Mouse (Mus musculus): ENCODE results near the gene Hs2st1. TPM values are rescaled to one million over a fixed set of nuclear protein-coding genes. Genes with fewer than 3 reads are reported as not detected.

Hs2st1 gene
- polyA plus RNA-seq, 1 experiment, result 5.2 TPM

DNA sequence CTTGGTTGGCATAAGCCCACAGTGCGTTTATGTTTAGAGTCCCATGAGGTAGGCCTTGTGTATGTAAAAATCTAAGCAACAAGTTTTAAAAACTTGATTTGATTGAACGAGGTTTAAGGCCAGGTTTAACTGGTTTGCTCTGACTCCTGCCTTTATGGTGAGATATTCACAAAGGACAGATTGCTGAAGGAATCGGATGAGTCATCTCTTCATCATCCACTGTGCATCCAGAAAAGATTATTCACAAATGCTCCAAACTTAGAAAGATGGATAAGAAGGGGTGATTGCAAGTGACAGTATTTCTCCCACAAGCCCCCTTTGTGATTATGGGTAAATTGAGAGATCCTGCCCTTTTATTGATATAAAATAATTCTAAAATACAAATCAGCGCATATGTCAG lies 8.9 kb upstream of the Hs2st1 start:
- H3K36me3 ChIP-seq (ENCODE audit: control insufficient read depth, insufficient read depth, low read length), result no peaks in the 10 kb centered on the region
- H3K4me1 ChIP-seq (ENCODE audit: control insufficient read depth, insufficient read depth, low read length), result peaks cover 11% of the 10 kb centered on the region; the same call in 1 of the 2 replicates
- no peak overlapping the region for H3K27ac ChIP-seq (ENCODE audit: insufficient read depth, low read depth, low read length)
- 91% methylated on average over 4 of the region's 4 CpGs for WGBS
- no peaks in the 10 kb centered on the region for H3K27me3 ChIP-seq (replicated peaks; ENCODE audit: control insufficient read depth, insufficient read depth, low read length)
- no peak for DNase-seq
- H3K4me3 ChIP-seq (ENCODE audit: insufficient read depth, low read depth, low read length), result no peak overlapping the region
- TF ChIP-seq POLR2A (IDR thresholded peaks at IDR 0.05; ENCODE audit: low read depth, low read length) (no peak), CTCF (conservative IDR thresholded peaks at IDR 0.05; ENCODE audit: insufficient read depth, insufficient read length, low read depth, low read length) (no peak)

DNA sequence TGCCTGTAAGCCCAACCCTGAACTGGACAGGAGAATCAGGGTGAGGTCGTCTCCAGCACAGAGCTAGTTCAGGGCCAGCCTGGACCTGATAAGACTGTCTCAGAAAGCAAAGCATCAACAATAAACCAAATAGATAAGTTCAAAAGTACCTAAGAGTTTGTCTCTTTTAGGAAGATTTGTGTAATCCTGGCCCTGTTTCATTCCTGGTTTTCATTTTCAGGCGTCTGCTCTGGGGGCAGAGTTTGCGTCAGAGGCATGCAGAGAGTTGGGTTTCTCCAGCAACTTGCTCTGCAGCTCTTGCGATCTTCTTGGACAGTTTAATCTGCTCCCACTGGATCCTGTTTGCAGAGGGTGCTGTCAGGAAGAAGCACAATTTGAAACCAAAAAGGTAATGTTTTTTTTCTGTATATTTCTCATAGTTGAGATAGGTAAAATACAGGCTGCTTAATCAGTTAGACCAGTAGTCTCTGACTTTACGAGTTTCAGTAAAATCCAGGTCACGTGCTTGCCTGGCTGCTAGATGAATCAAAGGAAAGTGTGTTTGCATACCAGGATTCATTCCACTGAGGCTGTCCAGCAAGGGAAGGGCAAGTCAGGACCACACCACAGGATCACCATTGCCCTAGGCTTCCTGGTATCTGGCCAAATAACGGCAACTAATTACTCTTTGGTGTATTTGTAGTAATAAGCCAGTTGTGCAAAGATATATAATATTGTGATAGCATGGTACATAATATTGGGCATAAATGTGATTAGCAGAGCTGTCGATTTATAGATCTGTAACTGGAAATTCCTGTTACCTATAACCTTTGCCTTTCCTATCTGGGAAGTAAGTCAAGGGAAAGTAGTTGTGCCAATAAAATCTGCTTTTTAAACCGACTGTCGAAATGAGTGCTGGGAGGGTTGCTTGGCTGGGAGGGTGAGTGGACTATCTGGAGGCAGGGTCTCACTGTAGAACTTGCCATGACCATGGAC lies 7.7 kb upstream of the Hs2st1 start:
- no peaks in the 10 kb centered on the region for H3K27me3 ChIP-seq (replicated peaks; ENCODE audit: control insufficient read depth, insufficient read depth, low read length)
- no peak overlapping the region for H3K4me3 ChIP-seq (ENCODE audit: insufficient read depth, low read depth, low read length)
- H3K36me3 ChIP-seq (ENCODE audit: control insufficient read depth, insufficient read depth, low read length), result no peaks in the 10 kb centered on the region; the same call in 1 of the 2 replicates
- H3K27ac ChIP-seq (ENCODE audit: insufficient read depth, low read depth, low read length), result no peak overlapping the region
- DNase-seq, result peak; percentile 13
- WGBS, result 65% methylated on average over 10 of the region's 10 CpGs
- TF ChIP-seq CTCF (conservative IDR thresholded peaks at IDR 0.05; ENCODE audit: insufficient read depth, insufficient read length, low read depth, low read length) (no peak), POLR2A (IDR thresholded peaks at IDR 0.05; ENCODE audit: low read depth, low read length) (no peak)
- H3K4me1 ChIP-seq (ENCODE audit: control insufficient read depth, insufficient read depth, low read length), result peaks cover 6% of the 10 kb centered on the region; the same call in 1 of the 2 replicates

DNA sequence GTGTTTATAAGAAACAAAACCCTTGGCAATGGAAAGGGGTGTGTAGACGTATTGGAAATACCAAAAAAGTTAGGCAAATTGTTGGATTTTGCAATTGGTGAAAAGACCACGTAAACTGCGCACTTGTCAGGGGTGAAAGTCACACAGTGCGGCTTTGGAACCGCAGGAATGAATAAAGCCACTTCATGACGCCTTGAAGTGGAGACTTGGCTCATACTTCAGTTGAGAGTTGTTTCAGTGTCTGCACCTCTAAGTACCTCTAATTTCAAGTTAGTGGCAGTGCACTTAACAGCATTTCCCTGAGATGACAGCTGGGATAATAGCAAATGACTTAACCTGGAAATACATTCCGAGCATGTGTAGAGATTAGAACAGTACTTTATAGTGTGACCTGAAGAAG lies 4.3 kb upstream of the Hs2st1 start:
- Histone ChIP-seq H3K4me3 (ENCODE audit: insufficient read depth, low read depth, low read length) (no peak overlapping the region), H3K27ac (ENCODE audit: insufficient read depth, low read depth, low read length) (no peak overlapping the region), H3K4me1 (ENCODE audit: control insufficient read depth, insufficient read depth, low read length) (peaks cover 4% of the 10 kb centered on the region), H3K36me3 (ENCODE audit: control insufficient read depth, insufficient read depth, low read length) (no peaks in the 10 kb centered on the region; the same call in 1 of the 2 replicates), H3K27me3 (replicated peaks; ENCODE audit: control insufficient read depth, insufficient read depth, low read length) (no peaks in the 10 kb centered on the region)
- TF ChIP-seq POLR2A (IDR thresholded peaks at IDR 0.05; ENCODE audit: low read depth, low read length) (no peak), CTCF (conservative IDR thresholded peaks at IDR 0.05; ENCODE audit: insufficient read depth, insufficient read length, low read depth, low read length) (no peak)
- 89% methylated on average over 7 of the region's 7 CpGs for WGBS
- no peak for DNase-seq

- peak overlapping the region; percentile 99 for H3K4me3 ChIP-seq (ENCODE audit: insufficient read depth, low read depth, low read length)
- TF ChIP-seq CTCF (conservative IDR thresholded peaks at IDR 0.05; ENCODE audit: insufficient read depth, insufficient read length, low read depth, low read length), result no peak
- no peak for TF ChIP-seq POLR2A (IDR thresholded peaks at IDR 0.05; ENCODE audit: low read depth, low read length)
- H3K27ac ChIP-seq (ENCODE audit: insufficient read depth, low read depth, low read length), result peak overlapping the region; percentile 99
- no peaks in the 10 kb centered on the region; the same call in 1 of the 2 replicates for H3K36me3 ChIP-seq (ENCODE audit: control insufficient read depth, insufficient read depth, low read length)
- peaks cover 4% of the 10 kb centered on the region for H3K4me1 ChIP-seq (ENCODE audit: control insufficient read depth, insufficient read depth, low read length)
- no peak for DNase-seq
- H3K27me3 ChIP-seq (replicated peaks; ENCODE audit: control insufficient read depth, insufficient read depth, low read length), result no peaks in the 10 kb centered on the region
- under 1% methylated on average over 25 of the region's 25 CpGs for WGBS
Measured at GRCm38 (mm10) chr3:144570816-144571487, 971 bp upstream of the Hs2st1 start.

GRCm38 (mm10) chr3:144569401-144569971 lies 495 bp downstream of the Hs2st1 start:
- H3K4me3 ChIP-seq (ENCODE audit: insufficient read depth, low read depth, low read length), result peak overlapping the region; percentile 90
- H3K27ac ChIP-seq (ENCODE audit: insufficient read depth, low read depth, low read length), result no peak overlapping the region
- H3K27me3 ChIP-seq (replicated peaks; ENCODE audit: control insufficient read depth, insufficient read depth, low read length), result no peaks in the 10 kb centered on the region
- no peaks in the 10 kb centered on the region; the same call in 1 of the 2 replicates for H3K36me3 ChIP-seq (ENCODE audit: control insufficient read depth, insufficient read depth, low read length)
- TF ChIP-seq CTCF (conservative IDR thresholded peaks at IDR 0.05; ENCODE audit: insufficient read depth, insufficient read length, low read depth, low read length), result no peak
- no peak for TF ChIP-seq POLR2A (IDR thresholded peaks at IDR 0.05; ENCODE audit: low read depth, low read length)
- under 1% methylated on average over 46 of the region's 47 CpGs for WGBS
- no peak for DNase-seq
- H3K4me1 ChIP-seq (ENCODE audit: control insufficient read depth, insufficient read depth, low read length), result peaks cover 4% of the 10 kb centered on the region

- Histone ChIP-seq H3K4me3 (ENCODE audit: insufficient read depth, low read depth, low read length) (peak overlapping the region; percentile 90), H3K27ac (ENCODE audit: insufficient read depth, low read depth, low read length) (no peak overlapping the region), H3K36me3 (ENCODE audit: control insufficient read depth, insufficient read depth, low read length) (no peaks in the 10 kb centered on the region; the same call in 1 of the 2 replicates), H3K4me1 (ENCODE audit: control insufficient read depth, insufficient read depth, low read length) (peaks cover 4% of the 10 kb centered on the region), H3K27me3 (replicated peaks; ENCODE audit: control insufficient read depth, insufficient read depth, low read length) (no peaks in the 10 kb centered on the region)
- peak; percentile 25 for DNase-seq
- TF ChIP-seq CTCF (conservative IDR thresholded peaks at IDR 0.05; ENCODE audit: insufficient read depth, insufficient read length, low read depth, low read length) (no peak), POLR2A (IDR thresholded peaks at IDR 0.05; ENCODE audit: low read depth, low read length) (no peak)
- WGBS, result under 1% methylated on average over 21 of the region's 21 CpGs
Measured at GRCm38 (mm10) chr3:144568861-144569361, 1.1 kb downstream of the Hs2st1 start.

Measured in kidney, adult 2 months (tissue).